Mouse (Mus musculus) hindbrain, postnatal 0 days (tissue): ENCODE measurements at regions not wholly inside any gene's neighbourhood (a gene's known extent, or its start where the extent isn't known, plus 50 kb on each side); places are given as distances from the start of the nearest gene placed in this dataset.

Experiments
- ATAC-seq: fragments of 200-750 bp; cut with Nextera tagmentation; 2 replicates; pipeline ENCODE4 v1.8.0; 2017; ENCODE audit warnings: mild to moderate bottlenecking, moderate TSS enrichment, moderate library complexity
- DNase-seq: peaks from one replicate; pipeline ENCODE4 v3.0.0-alpha.2; 2015; ENCODE audit warnings: low spot score
- H3K27ac ChIP-seq: fragments of 300-500 bp; sonication (generic); 2 replicates; pipeline ENCODE4 v1.5.1; 2014; ENCODE audit warnings: mild to moderate bottlenecking
- H3K27me3 ChIP-seq: fragments of 300-500 bp; sonication (generic); 2 replicates; pipeline ENCODE4 v1.6.1; 2014; ENCODE audit warnings: low read length, mixed read lengths; ENCODE audit not compliant: insufficient read depth
- H3K36me3 ChIP-seq: fragments of 300-500 bp; sonication (generic); 2 replicates; pipeline ENCODE4 v1.6.1; 2014; ENCODE audit warnings: low read length, mixed read lengths; ENCODE audit not compliant: insufficient read depth
- H3K4me1 ChIP-seq: fragments of 300-500 bp; sonication (generic); 2 replicates; pipeline ENCODE4 v1.6.1; 2014; ENCODE audit warnings: antibody characterized with exemption, low read length, mixed read lengths; ENCODE audit not compliant: insufficient read depth
- H3K4me2 ChIP-seq: fragments of 300-500 bp; sonication (generic); 2 replicates; pipeline ENCODE4 v1.6.1; 2014; ENCODE audit warnings: low read depth, mild to moderate bottlenecking, low read length, moderate library complexity, mixed read lengths
- H3K4me3 ChIP-seq: fragments of 300-500 bp; sonication (generic); 2 replicates; pipeline ENCODE4 v1.5.1; 2014; ENCODE audit warnings: low read length
- H3K9ac ChIP-seq: fragments of 300-500 bp; sonication (generic); replicated peaks from 2 replicates; pipeline ENCODE4 v1.6.1; 2014; ENCODE audit warnings: mild to moderate bottlenecking, low read length, moderate library complexity, mixed read lengths
- H3K9me3 ChIP-seq: fragments of 300-500 bp; sonication (generic); 2 replicates; pipeline ENCODE4 v1.6.1; 2016; ENCODE audit warnings: low read length, mixed read lengths
- CTCF ChIP-seq: IDR thresholded peaks from 2 replicates; pipeline ENCODE4 v1.5.1; 2016; ENCODE audit warnings: antibody characterized with exemption, control low read depth, low read depth
- WGBS: fragments of 180-500 bp; shearing (Covaris S2); extraction: QIAGEN DNeasy Blood & Tissue Kit; methylation state at CpG from one replicate; pipeline ENCODE4 v1.1.7; 2014; 5-methylcytosine and 5-hydroxymethylcytosine counted together

GRCm38 (mm10) chr15:62222201-62222600 lies 1299.4 kb upstream of the A1bg start:
- Histone ChIP-seq H3K36me3 (no peaks in the 10 kb centered on the region), H3K4me1 (no peaks in the 10 kb centered on the region), H3K9me3 (no peaks in the 10 kb centered on the region), H3K27ac (no peak overlapping the region), H3K4me3 (no peak overlapping the region), H3K27me3 (no peaks in the 10 kb centered on the region), H3K4me2 (no peak overlapping the region), H3K9ac (no peak overlapping the region)
- DNase-seq (no peak), ATAC-seq (no peak)
- WGBS = 92% methylated on average over 6 of the region's 6 CpGs
- TF ChIP-seq CTCF = no peak

- Histone ChIP-seq H3K27ac (no peak overlapping the region), H3K4me3 (no peak overlapping the region), H3K9ac (no peak overlapping the region), H3K4me2 (no peak overlapping the region), H3K36me3 (no peaks in the 10 kb centered on the region), H3K4me1 (no peaks in the 10 kb centered on the region), H3K27me3 (no peaks in the 10 kb centered on the region), H3K9me3 (no peaks in the 10 kb centered on the region)
- DNase-seq = no peak
- WGBS = 79% methylated on average over 8 of the region's 8 CpGs
- no peak for TF ChIP-seq CTCF
- no peak for ATAC-seq
These were observed 1298.4 kb upstream of the A1bg start for GRCm38 (mm10) chr15:62221024-62221819.

- no peaks in the 10 kb centered on the region for H3K36me3 ChIP-seq
- WGBS = 91% methylated on average over 3 of the region's 3 CpGs
- H3K9me3 ChIP-seq = no peaks in the 10 kb centered on the region
- no peak overlapping the region for H3K27ac ChIP-seq
- no peak overlapping the region for H3K4me2 ChIP-seq
- no peak for TF ChIP-seq CTCF
- H3K4me3 ChIP-seq = no peak overlapping the region
- no peak for DNase-seq
- H3K27me3 ChIP-seq = no peaks in the 10 kb centered on the region
- no peak overlapping the region for H3K9ac ChIP-seq
- ATAC-seq = no peak
- H3K4me1 ChIP-seq = no peaks in the 10 kb centered on the region
These were observed 1297.8 kb upstream of the A1bg start for GRCm38 (mm10) chr15:62220620-62221019.

GRCm38 (mm10) chr15:62219934-62220540 lies 1297.2 kb upstream of the A1bg start:
- no peak overlapping the region for H3K4me3 ChIP-seq
- no peaks in the 10 kb centered on the region for H3K36me3 ChIP-seq
- DNase-seq (no peak), ATAC-seq (no peak)
- WGBS = 96% methylated on average over 9 of the region's 9 CpGs
- H3K4me2 ChIP-seq = no peak overlapping the region
- H3K9ac ChIP-seq = no peak overlapping the region
- no peaks in the 10 kb centered on the region for H3K27me3 ChIP-seq
- H3K27ac ChIP-seq = no peak overlapping the region
- no peak for TF ChIP-seq CTCF
- H3K9me3 ChIP-seq = no peaks in the 10 kb centered on the region
- H3K4me1 ChIP-seq = no peaks in the 10 kb centered on the region

- no peak for DNase-seq
- no peaks in the 10 kb centered on the region for H3K4me1 ChIP-seq
These were observed 1295.7 kb upstream of the A1bg start for GRCm38 (mm10) chr15:62218346-62219080.

DNA sequence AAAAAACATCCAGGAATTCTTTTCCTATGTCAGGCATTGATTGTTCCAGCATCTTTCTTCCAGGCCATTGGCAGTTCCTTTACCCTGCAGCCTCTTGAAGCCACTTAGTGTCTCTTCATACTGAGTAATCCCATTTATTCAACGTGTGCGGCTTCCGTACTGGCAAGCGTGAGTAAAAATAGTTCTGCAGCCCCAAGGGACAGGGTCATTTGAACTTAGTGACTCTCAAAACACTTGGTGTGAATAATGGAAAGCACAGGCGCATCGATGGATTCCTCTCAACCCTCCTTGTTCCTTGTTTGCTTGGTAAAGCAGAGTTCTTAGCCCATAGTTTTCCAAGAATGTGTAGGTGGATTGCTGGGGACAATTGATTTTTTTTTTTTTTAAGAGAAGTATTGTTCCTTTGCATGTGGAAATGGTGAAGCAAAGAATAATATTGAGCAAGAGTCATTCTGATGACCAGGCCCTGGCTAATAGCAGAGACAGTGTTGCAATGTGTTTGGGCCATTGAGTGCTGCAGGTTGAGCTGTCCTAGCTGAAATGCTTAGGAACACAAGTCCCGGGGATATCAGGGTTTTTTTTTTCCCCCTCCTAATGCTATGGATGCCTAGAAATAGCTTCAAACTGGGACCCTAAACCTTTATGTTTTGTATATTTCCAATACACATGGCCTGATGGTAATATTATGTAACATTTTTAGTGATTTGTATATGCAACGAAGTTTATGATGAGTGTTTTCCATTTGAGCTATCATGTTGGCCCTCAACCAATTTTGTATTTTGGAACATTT lies 1294.1 kb upstream of the A1bg start:
- no peak overlapping the region for H3K4me2 ChIP-seq
- no peak for TF ChIP-seq CTCF
- ATAC-seq (no peak), DNase-seq (no peak)
- no peaks in the 10 kb centered on the region for H3K27me3 ChIP-seq
- no peaks in the 10 kb centered on the region for H3K9me3 ChIP-seq
- no peak overlapping the region for H3K27ac ChIP-seq
- H3K36me3 ChIP-seq = no peaks in the 10 kb centered on the region
- no peak overlapping the region for H3K4me3 ChIP-seq
- no peak overlapping the region for H3K9ac ChIP-seq
- peaks cover 5% of the 10 kb centered on the region; the same call in 1 of the 2 replicates for H3K4me1 ChIP-seq
- WGBS = 46% methylated on average over 8 of the region's 8 CpGs

More at GRCm38 (mm10) chr15:62218346-62219080, 1295.7 kb upstream of the A1bg start:
- Histone ChIP-seq H3K9me3 (no peaks in the 10 kb centered on the region), H3K4me2 (no peak overlapping the region), H3K27me3 (no peaks in the 10 kb centered on the region), H3K9ac (no peak overlapping the region), H3K36me3 (no peaks in the 10 kb centered on the region), H3K4me3 (no peak overlapping the region), H3K27ac (no peak overlapping the region)
- ATAC-seq = no peak
- WGBS = 89% methylated on average over 21 of the region's 21 CpGs
- TF ChIP-seq CTCF = no peak
